Mouse (Mus musculus) cerebral cortex, adult 2 months (tissue): ENCODE measurements around the gene Tyms.

Experiments used
- WGBS: fragments of 180-500 bp; shearing (Covaris S2); methylation state at CpG from one replicate; pipeline ENCODE4 v1.1.7; 2018; 5-methylcytosine and 5-hydroxymethylcytosine counted together

Gene Tyms

DNA sequence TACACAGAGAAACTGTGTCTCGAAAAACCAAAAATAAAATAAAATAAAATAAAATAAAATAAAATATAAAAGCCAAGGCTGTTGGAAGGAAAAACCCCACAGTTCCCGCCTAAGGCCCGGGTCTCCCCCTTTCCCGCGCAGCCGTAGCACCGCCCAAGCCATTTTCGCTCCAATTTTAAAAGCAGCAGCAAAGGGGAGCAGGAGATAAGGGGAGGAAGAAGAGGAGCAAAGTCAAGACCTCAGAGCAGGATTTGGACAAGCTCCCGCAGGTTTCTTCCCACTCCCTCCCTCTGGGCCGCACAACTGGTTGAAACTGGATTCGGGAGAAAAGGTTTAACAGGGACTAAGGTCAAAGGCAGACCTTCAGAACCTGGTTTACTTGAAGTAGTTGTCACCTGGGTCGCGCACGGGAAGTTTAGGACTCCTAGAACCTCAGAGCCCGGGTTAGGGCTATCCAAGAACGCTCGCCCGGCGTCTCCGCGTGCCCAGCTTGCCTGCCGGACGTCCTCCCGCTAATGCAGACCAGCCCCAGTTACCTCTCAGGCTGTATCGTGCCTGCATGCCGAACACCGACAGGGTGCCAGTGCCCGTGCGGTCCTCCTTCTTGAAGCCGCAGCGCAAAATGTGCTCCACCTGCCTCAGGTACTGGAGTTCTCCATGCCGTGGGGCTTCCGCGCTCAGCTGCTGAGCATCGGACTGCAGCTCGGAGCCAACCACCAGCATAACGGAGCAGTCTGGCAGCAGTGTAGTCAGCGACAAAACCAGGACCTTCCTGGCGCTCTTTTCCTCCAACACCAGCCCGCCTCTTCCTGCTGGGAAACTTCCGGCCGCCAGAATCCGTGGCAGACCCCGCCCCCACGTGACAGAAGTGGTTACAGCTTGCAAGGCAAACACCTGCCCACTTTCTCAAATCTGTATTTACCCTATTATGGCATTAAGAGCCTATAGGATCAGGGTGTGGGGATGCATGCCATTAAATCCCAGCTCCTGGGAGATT lies at the start of gene Tyms:
TSS of gene Tyms (minus strand) at position 793 of the 997 bp plus-strand sequence.
- WGBS: 4% methylated on average over 45 of the region's 45 CpGs

DNA sequence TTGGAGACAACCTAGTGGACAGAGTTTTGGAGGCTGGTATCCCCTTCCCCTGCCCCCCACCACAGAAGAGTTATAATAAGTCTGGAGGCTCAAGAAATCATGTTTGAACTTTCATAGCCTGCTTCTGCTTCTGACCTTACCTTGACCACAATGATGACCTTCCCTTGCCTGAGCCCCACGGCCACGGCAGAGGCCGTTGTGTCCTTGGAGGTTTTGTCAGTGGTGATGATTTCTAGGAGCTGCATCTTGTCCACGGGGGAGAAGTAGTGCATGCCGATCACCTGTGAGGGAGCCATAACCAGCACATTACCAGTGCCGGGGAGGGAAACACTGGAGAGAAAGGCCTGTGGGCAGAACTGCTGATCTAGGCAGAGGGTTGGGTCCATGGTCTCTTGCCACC lies 49.1 kb upstream of the Tyms start:
- 88% methylated on average over 6 of the region's 6 CpGs for WGBS

DNA sequence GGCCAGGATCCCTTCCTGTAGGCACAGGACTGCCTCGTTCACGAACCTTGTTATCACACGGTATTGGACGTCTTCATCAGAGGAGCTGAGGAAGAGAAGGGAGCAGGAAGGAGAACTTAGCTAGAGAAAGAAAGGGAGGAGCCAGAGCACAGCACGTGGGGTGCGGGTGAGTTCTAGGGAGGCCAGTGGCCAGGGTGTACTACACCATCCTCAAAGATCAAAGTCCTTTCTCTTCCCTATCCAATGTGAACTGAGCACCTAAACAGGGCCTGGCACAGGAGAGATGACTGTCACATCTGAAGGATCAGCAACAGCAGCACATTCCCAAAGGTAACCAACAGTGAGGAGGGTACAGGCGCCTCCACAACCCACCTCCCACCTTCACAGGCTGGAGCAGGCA lies 46.7 kb upstream of the Tyms start:
- WGBS: 83% methylated on average over 7 of the region's 7 CpGs

DNA sequence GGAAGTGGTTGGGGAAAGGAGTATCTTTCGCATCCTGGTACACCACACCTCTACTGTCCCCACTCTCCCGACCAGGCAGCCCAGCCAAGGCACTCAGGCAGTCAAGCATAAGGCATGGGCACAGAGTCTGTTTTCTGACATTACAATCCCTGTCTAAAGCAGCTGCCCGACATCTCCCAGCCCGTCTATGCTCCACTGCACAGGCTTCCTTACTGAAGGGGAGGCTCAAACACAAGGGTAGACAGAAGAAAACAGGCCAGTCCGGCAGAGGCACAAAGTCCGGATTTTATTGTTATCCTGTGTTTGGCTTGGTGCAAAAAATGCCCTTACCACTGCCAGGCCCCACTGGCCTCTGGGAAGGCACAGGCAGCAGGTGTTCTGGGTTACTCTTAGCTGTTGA lies 45.7 kb upstream of the Tyms start:
- 76% methylated on average over 6 of the region's 6 CpGs for WGBS

DNA sequence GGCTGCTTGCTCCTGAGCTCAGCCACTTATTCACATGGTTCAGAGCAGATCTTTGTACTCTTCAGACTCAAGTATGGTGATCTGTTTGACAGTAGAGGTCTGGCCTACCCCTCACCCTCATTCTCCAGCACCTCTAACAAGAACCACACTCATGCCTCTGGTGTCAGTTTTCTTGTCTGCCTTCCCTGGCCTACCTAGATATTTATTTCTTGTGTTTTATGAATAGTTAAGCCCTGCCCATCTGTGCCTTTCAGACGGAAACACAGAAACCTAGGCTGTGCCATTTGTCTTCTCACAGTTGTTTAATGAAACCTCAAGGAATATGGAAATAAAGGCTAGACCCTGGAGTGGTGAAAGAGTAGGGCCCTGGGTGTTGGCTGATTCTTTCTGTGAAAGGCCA lies 44.6 kb upstream of the Tyms start:
- WGBS: 82% methylated on average over 1 of the region's 1 CpGs

DNA sequence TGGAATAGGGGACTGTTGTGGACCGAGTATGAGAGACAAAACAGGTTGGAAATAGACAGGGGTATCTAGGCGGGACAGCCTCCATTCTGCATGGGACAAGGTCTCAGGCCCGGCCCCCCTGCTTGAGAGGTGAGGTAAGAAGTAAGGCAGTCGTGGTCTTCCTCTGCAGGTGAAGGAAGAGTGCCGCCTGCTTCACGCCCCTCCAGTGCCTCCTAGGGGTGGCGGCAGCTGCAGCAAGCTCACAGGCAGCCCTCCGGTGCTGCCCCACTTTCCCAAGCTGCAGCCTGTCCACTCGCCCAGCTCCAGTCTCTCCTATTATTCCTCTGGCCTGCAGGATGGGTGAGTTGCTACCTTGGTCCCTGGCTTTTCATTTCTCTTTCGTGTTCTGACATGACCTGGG lies 42.3 kb upstream of the Tyms start:
- WGBS: 66% methylated on average over 10 of the region's 10 CpGs

DNA sequence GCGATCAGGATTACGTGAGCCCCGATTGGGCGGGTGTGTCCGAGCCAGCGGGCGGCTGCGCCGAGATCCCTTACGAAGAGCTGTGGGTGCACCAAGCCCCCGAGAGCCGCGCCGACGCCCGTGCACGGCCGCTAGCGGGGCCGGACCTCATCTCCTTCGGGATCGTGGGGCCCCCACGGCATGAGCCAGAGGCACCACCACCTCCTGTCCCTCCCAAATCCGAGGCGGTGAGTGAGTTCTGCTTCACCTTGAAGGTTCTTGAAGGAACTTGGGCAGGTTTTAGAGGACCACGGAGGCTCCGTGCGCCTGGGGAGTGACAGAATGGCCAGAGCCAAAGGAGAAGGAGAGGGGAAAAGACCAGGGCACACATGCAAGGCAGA lies 41.3 kb upstream of the Tyms start:
- WGBS: 12% methylated on average over 28 of the region's 28 CpGs

DNA sequence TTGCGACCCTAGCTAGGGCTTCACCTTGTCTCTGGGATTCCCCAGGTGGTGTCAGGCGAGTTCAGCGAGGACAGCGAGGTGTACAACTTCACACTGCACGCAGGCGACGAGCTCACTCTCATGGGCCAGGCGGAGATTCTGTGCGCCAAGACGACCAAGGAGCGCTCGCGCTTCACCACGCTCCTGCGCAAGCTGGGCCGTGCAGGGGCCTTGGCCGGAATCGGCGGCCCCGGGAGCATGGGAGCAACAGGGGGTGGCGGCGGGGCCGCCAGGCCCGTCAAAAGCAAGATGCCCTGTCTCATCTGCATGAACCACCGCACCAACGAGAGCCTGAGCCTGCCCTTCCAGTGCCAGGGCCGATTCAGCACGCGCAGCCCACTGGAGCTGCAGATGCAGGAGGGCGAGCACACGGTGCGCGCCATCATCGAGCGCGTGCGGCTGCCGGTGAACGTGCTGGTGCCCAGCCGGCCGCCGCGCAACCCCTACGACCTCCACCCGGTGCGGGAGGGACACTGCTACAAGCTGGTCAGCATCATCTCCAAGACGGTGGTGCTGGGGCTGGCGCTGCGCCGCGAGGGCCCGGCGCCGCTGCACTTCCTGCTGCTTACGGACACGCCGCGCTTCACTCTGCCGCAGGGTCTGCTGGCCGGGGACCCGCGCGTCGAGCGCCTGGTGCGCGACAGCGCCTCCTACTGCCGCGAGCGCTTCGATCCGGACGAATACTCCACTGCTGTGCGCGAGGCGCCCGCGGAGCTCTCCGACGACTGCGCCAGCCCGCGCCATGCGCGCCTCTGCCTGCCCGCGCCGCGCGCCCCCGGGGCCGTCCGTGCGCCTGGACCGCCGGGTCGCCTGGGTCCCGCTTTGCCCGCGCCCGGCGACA lies 40.7 kb upstream of the Tyms start:
- WGBS: 10% methylated on average over 103 of the region's 103 CpGs

DNA sequence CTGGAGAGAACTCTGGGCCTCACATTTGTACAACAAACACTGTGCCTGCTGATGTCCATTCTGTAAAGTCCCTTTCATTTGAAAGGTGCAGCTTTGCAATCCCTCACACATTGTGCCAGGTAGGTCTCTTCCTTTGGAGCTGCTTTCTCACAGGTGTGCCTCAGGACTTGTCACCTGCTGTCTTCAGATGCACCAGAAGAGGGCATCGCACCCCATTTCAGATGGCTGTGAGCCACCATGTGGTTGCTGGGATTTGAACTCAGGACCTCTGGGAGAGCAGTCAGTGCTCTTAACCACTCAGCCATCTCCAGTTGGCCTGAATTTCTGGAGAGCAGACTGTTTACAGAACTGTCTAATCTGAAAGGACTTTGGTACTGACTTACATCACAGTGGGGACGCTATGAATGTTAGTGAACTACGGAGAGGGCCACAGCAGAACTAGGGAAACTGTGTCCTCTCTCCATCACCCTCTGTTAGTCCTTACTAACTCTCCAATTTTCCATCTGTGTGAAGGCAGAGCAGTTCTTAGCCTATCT lies 39.2 kb upstream of the Tyms start:
- WGBS: 87% methylated on average over 3 of the region's 3 CpGs

DNA sequence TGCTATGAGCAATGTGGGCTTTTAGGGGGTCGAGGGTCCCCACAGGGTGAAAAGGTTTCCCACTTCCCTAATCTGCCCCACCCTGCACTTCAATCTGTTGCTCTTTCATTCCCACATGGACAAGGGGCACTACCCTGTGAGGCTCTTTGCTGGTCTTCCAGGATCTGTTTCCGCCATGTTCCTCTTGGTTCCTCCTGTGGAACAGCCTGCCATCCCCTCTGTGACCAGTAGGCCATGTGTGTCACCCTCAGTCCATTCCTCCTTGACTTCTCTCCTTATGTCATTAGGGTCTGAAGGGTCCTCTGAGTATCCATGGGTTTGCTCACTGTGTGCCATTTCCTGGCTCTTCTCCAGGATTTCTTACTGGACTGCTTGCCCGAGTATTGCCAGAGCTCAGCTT lies 38.4 kb upstream of the Tyms start:
- 67% methylated on average over 3 of the region's 3 CpGs for WGBS

DNA sequence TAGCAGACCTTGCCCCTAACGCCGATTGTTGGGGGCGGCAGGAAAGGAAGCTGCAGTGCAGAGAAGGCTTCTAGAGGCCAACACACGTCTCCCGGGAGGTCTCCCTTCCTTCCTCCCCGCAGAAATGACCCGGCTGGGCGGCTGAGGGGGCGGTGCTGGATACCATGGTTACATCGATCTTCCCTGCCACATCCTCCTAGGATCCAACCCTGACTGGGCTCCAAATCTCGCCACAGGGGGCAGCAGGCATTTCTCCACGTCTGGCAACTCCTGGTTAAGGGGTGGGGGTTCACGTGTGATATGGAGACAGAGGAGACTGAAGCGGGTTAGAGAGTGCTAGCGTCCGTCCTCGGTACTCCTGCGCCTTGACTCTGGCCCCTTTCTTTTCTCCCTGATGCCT lies 37.7 kb upstream of the Tyms start:
- 26% methylated on average over 18 of the region's 18 CpGs for WGBS

DNA sequence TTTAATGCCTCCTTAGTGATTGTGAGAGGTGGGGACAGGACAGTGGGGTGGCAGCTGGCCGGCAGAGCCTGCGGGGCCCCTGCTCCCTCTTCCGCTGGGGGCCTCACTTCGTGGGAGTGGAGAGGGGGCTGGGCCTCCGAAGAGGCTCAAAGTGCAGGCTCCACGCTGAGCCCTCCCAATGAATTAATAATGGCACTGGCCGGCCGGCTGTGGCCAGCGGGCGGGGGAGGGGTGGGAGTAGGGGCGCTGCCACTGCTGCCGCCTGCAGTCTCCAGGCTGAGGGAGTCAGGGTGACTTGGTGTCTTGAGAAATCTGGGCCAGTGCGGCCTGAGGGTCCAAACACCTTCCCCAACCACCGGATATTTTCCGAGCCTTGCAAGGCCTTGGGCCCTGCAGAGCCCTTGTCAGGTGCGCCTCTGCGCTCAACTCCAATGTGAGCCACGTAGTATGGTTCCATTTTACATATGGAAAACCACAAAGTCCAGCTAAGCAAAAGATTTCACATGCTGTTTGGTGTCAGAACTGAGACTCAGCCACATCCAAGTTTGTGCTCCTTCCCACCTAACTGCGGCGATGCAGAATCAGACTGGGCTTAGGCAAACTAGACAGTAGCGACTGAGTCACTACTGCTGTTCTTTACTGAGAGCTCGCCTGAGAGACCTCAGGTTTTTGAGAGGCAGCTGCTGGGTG lies 37.1 kb upstream of the Tyms start:
- 53% methylated on average over 22 of the region's 22 CpGs for WGBS

DNA sequence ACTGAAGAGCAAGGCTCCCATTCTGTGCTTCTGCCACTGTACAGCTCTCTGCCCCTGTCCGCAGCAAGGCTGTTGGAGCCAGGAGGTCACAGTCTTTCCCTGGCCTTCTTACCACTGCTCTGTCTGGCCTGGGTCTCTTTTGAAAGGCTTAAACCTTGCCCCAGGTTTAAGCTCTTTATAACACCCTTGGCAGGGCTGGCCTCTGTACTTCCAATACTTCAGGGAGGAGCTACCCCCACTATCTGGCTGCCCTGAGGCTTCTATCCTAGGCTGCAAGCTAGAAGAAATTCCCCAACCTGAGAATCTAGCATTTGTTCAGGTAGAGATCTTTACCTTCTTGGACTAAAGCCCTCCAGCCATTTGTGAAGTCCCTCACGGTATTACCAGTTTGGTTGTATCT lies 36.5 kb upstream of the Tyms start:
- 81% methylated on average over 2 of the region's 2 CpGs for WGBS

DNA sequence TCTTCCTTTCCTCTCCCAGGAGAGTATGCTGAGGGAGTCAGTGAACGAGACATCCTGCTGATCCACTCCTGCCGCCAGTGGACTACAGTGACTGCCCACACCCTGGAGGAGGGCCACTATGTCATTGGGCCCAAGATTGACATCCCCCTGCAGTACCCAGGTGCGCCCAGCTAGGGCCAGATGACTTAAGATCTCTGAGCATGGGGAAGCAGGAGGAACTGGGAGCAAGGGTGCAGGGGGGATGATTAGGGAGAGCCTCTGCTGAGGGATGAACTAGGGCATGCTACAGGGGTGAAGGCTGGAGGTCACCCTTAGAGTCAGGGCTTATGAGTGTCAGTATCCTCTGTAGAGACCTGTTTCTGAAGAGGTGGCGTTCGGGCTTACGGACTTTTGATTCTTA lies 34.8 kb upstream of the Tyms start:
- 89% methylated on average over 6 of the region's 6 CpGs for WGBS

DNA sequence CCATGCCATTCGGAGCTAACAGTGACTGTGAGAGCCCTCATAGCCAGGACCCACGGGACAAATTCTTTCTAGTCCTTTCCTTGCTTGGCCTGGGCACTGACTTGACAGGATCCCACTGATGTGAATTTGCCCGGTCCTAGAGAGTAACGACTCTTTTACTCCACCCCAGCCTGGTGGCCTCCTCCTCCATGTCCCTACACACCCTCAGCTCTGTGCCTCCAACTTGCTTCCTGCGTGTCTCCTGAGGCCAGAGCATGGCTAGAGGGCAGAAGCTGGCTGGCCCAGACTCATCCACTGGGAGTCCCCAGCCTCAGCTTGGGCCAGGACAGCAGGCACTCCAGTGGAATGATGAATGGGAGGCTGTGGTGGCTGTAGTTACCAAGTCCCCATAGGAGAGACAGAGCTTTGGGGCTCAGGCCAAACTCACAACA lies 34.2 kb upstream of the Tyms start:
- 42% methylated on average over 5 of the region's 5 CpGs for WGBS

DNA sequence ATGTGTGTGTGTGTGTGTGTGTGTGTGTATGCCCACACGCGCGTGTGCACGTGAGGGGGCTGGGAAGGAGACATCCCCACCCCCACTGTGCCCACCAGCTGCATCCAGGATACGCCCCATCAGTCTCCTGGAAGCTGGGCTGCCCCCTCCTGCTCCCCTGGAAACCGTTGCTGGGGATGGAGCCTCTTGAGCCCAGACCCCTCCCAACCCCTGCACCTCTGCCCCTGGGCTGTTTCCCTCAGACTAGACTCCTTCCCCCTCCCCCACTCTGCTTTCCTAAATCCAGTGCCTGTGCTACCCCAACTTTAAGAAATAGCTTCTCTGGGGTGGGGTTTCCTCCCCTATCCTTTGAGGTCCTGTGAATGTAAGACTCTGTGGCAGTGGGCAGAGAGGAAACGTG lies 33.8 kb upstream of the Tyms start:
- 31% methylated on average over 7 of the region's 7 CpGs for whole genome bisulfite sequencing

DNA sequence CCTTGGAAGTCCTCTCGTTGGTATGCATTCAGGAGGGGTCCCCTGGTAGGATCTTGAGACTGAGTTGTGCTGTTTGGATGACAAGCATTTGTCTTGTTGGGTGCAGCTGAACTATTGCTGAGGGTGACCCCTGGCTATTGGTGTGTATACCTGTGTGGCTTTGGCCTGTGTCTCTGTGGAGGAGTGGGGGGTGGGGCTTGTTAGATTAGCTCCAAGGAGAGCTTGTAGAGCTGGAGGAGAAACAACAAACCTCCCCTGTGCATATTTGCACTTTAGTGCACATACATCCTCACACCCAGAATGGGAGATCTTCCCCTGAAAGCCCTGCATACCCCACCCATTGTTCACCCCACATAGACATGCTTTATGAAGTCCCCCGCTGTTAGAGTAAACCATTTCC lies 33.3 kb upstream of the Tyms start:
- 51% methylated on average over 2 of the region's 2 CpGs for whole genome bisulfite sequencing

DNA sequence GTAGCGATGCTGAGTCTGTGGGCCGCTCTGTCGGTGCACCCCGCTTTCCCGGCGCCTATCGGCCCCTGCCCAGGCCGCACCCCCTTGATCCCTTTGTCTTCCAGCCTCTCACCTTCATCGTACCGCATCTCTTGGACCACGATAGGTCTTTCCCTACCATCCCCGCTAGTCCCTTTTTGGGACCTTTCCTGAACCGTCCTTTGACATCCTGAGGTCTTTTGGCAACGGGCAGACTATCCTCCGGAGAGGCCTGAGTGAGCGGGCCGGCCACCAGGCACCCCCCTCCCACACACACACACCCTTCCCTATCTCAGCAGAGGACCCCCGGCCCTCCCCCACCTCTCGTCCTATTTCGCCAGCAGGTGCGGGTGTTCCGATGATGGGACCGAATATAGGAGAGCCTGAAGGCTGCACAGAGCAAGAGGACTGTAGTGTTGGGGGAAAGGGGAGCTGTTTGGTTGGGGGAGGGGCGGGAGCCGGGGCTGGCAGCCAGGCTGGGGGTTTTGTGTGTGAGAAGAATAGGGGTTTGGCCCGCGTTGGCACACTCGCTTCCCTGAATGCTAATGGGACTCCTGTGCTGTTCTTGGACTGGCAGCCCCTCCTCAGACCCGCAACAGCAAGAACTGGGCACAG lies 32.4 kb upstream of the Tyms start, which contains the start of gene 3110082J24Rik:
TSS of gene 3110082J24Rik (minus strand) at position 419 of the 633 bp plus-strand sequence.
- 5% methylated on average over 29 of the region's 29 CpGs for WGBS

DNA sequence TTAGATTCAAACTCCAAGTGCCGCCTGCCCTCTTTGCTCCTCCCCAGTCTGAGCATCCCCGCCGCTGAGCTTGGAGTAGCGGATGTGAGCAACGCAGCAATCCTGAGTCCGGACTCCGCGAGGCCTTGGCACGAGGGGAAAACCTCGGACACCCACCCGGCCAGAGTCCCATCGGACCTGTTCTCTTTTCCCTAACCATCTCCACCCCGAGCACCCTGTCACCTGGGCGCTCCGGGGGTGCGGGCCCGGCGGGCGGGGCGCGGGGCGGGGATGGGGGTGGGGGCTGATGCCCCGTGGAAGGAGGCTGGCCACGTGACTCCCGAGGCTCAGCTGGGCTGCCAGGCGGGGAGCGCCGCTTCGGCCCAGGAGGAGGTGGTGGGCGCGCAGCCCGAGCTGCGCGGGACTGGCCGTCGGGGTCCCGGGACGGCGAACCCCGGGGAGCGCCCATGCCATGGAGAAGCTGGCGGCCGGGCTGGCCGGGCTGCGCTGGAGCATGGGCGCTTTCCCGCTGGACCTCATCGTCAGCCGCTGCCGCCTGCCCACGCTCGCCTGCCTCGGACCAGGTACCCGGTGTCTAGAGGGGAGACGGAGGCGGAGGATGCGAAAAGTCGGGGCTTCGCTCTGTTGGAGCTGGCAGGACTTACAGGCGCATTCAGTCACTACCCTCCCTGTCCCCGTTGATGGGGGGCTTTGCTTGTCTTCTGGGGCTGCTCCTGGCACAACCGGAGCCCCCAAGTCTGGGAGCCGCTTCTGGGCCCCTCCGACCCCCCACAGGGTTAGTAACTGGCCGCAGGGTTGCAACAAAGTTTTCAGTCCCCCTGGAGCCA lies 31.6 kb upstream of the Tyms start, which contains the start of gene Garem2:
TSS of gene Garem2 (plus strand) at position 321 of the 827 bp plus-strand sequence.
- WGBS: under 1% methylated on average over 61 of the region's 65 CpGs

DNA sequence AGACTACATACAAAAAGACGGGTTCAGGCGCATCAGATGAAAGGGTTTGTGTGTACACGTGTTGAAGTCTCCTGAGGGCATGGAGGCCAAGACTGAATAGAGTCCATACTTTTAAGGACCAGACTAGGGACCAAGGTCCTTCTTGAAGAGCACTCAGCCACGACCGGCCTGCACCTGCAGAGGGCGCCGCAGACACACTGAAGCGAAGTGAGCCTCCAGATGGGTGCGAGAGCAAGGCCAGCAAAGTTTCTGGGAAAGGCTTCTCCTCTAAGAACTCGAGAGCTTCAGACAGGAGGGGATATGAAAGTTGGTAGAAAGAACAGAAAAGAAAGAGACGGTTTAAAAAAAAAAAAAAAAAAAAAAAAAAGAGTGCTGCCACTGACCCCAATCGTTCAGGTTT lies 30.9 kb upstream of the Tyms start:
- 9% methylated on average over 12 of the region's 12 CpGs for WGBS
